Mouse (Mus musculus) liver, postnatal 0 days (tissue): Measurements from ENCODE around the gene Nek4.

Experiments used
- CTCF ChIP-seq: sonication (generic); IDR thresholded peaks from 2 replicates; pipeline ENCODE4 v1.5.1; 2016; ENCODE audit warnings: antibody characterized with exemption, low read depth
- EP300 ChIP-seq: IDR thresholded peaks from 2 replicates; pipeline ENCODE4 v1.6.1; 2016; ENCODE audit warnings: antibody characterized with exemption, low read depth, mild to moderate bottlenecking

- TF ChIP-seq CTCF, result no peak
- TF ChIP-seq EP300, result no peak
Observed at GRCm38 (mm10) chr14:30911141-30911540, 40.0 kb upstream of the Nek4 start.
